Mouse (Mus musculus) kidney, postnatal 14 days (tissue): ENCODE data around the gene Spink4.

Source experiments
- DNase-seq: peaks from one replicate; pipeline ENCODE4 v3.0.0; 2022; ENCODE audit warnings: mixed read lengths

Spink4 gene

GRCm38 (mm10) chr4:40969781-40970591 is 50.1 kb downstream of the Spink4 start:
- peak; percentile 8 for DNase-seq

- no peak for DNase-seq
Observed at GRCm38 (mm10) chr4:40970592-40970841, 50.7 kb downstream of the Spink4 start.

DNA sequence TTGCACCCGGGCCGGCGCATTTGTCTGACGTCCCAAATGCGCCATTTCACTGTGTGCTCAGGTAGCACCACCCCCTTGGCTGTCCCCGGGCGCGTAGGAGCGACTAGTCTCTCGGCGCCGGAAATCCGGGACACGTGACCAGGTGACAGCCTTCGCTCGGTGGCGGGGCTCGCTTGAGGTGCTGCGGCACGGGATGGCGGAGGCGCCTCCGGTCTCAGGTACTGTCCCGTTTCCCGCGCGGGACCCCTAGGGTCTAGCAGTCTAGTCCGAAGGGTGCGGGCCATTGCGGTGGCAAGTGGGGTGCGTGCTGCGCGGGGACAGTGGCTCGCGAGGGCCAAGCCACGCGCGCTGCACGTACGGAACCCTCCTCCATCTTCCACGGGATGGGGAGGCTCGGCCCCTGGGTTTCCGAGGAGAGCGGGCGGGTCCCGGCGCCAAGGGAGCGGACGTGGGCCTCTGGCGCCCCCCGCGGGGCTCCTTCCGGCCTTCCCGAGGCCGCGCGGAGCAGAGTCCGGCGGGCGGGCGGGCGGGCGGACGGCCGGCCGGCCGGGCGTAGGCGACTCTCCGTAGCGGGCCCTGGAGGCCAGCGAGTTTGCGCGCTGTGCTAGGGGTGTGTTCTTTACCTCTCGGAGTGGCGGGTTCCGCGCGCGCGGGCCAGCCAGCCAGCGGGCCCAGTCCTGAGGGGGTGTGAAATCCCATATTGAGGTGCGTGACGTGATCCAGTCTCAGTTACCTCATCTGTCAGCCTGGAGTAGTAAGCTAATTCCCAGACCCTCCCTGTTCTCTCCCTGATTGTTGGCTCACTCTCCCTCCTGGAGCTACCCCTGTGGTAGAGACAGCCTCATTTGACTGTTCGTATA is 51.2 kb downstream of the Spink4 start, which contains the start of gene Nfx1:
Nfx1 (plus strand) TSS at position 65 of the 860 bp plus-strand sequence.
- DNase-seq: peak; percentile 97

DNA sequence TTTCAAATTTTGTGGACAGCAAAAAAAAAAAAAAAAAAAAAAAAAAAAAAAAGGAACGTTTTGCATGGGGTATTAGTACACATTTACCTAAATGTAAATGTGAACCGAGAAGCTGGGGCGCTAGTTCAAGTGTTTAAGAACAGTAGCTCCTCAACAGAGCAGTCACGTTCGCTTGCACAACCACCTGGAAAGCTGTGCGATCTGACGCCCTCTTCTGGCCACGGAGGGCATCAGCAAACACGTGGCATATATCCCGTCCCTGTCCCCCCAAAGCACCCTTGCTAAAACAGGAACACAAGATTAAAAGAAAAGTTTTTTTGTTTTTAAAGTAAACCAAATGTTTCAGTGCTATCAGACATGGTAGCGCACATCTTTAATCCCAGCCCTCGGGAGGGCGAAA is 51.9 kb downstream of the Spink4 start:
- DNase-seq: peak; percentile 27

DNA sequence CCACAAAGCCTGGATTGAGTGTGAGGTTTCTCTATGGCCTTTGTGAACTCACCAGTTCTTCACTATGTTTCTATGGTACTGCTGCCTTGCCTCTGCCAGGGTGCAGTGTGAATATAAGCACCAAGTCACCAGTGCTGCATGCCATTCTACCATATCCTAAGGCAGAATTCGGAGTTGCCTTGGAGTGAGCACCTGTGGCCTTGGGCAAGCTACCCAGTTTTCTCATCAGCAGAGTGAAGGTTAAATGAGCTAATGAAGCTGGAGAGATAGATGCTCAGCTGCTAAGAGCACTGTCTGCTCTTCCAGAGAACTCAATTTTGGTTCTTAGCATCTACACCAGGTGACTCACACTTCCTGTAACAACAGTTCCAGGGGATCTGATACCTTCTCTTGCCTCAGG is 54.2 kb downstream of the Spink4 start:
- no peak for DNase-seq

GRCm38 (mm10) chr4:40975678-40976077 is 55.8 kb downstream of the Spink4 start:
- no peak for DNase-seq

DNA sequence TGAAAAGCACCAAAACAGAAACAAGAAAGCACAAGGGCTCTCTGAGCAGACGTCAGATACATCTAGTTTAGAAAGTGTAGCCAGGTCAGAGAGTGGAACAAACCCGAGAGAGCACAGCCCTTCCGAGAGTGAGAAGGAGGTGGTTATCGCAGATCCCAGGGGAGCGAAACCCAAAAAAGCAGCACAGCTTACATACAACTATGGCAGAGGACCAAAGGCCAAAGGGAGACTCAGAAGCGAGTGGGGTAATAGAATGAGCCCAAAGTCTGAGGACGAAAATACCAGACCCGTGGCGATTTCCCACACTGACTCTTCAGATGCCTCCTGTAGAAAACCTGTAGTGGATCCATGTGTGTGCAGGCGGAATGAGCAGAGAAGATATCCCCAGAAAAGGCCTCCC is 56.8 kb downstream of the Spink4 start:
- DNase-seq: no peak

- no peak for DNase-seq
Observed at GRCm38 (mm10) chr4:40979430-40979829, 59.6 kb downstream of the Spink4 start.
